Mouse (Mus musculus): Measurements from ENCODE around the gene Gab3. TPM values are rescaled to one million over a fixed set of nuclear protein-coding genes. Genes with fewer than 3 reads are reported as not detected.

Gab3 gene
- 0.56 and 0.77 TPM in 2 replicates for polyA plus RNA-seq (2016; fragmentation: Nextera tagmentation; extraction: Ambion mirVana)

- Histone ChIP-seq H3K4me1 (no peaks in the 10 kb centered on the region; the same call in 1 of the 2 replicates), H3K36me3 (replicated peaks) (no peaks in the 10 kb centered on the region), H3K27ac (peak within 1 kb of the TSS; percentile 53), H3K9me3 (no peaks in the 10 kb centered on the region), H3K4me3 (peak within 1 kb of the TSS; percentile 57), H3K27me3 (ENCODE audit: poor library complexity, severe bottlenecking) (no peaks in the 10 kb centered on the region)
- peak; percentile 30 for DNase-seq (ENCODE audit: extremely low spot score, low spot score)
- WGBS, result 16% methylated on average over 8 of the region's 17 CpGs
Measured at GRCm38 (mm10) chrX:75084774-75085508, at the start of gene Gab3. Gene Gab3, minus strand, starts transcription at chrX:75085458.

- WGBS, result 26% methylated on average over 36 of the region's 36 CpGs
- Histone ChIP-seq H3K27me3 (ENCODE audit: poor library complexity, severe bottlenecking) (no peaks in the 10 kb centered on the region), H3K4me3 (peak within 1 kb of the TSS; percentile 58), H3K9me3 (no peaks in the 10 kb centered on the region), H3K27ac (peak within 1 kb of the TSS; percentile 80), H3K36me3 (replicated peaks) (0 out of 2 replicates have a peak, but pooled peaks cover under 1% of the 10 kb centered on the region), H3K4me1 (peaks cover 5% of the 10 kb centered on the region; the same call in 1 of the 2 replicates)
- DNase-seq (ENCODE audit: extremely low spot score, low spot score), result peak; percentile 76
Measured at GRCm38 (mm10) chrX:75130467-75131160, 45.4 kb upstream of the Gab3 start, which contains the start of gene Mpp1. Gene Mpp1, minus strand, starts transcription at chrX:75131016.

GRCm38 (mm10) chrX:75129474-75129873, 44.2 kb upstream of the Gab3 start:
- Histone ChIP-seq H3K27ac (no peak overlapping the region), H3K27me3 (ENCODE audit: poor library complexity, severe bottlenecking) (no peaks in the 10 kb centered on the region), H3K36me3 (replicated peaks) (peaks cover 11% of the 10 kb centered on the region; the same call in 1 of the 2 replicates), H3K4me1 (peaks cover 5% of the 10 kb centered on the region; the same call in 1 of the 2 replicates), H3K9me3 (no peaks in the 10 kb centered on the region), H3K4me3 (no peak overlapping the region)
- WGBS, result 70% methylated on average over 2 of the region's 2 CpGs
- DNase-seq (ENCODE audit: extremely low spot score, low spot score), result no peak

- Histone ChIP-seq H3K9me3 (no peaks in the 10 kb centered on the region), H3K27me3 (ENCODE audit: poor library complexity, severe bottlenecking) (no peaks in the 10 kb centered on the region)
- DNase-seq (ENCODE audit: extremely low spot score, low spot score), result no peak
Measured at GRCm38 (mm10) chrX:75128333-75128980, 43.2 kb upstream of the Gab3 start.

GRCm38 (mm10) chrX:75126893-75127292, 41.6 kb upstream of the Gab3 start:
- DNase-seq (ENCODE audit: extremely low spot score, low spot score), result no peak
- Histone ChIP-seq H3K9me3 (no peaks in the 10 kb centered on the region), H3K4me1 (peaks cover 5% of the 10 kb centered on the region; the same call in 1 of the 2 replicates)

More at GRCm38 (mm10) chrX:75128333-75128980, 43.2 kb upstream of the Gab3 start:
- peaks cover 11% of the 10 kb centered on the region; the same call in 1 of the 2 replicates for H3K36me3 ChIP-seq (replicated peaks)
- H3K4me3 ChIP-seq, result no peak overlapping the region
- peaks cover 5% of the 10 kb centered on the region; the same call in 1 of the 2 replicates for H3K4me1 ChIP-seq
- H3K27ac ChIP-seq, result no peak overlapping the region

GRCm38 (mm10) chrX:75125606-75126005, 40.3 kb upstream of the Gab3 start:
- H3K4me1 ChIP-seq, result peaks cover 5% of the 10 kb centered on the region; the same call in 1 of the 2 replicates
- no peak for DNase-seq (ENCODE audit: extremely low spot score, low spot score)
- H3K36me3 ChIP-seq (replicated peaks), result peaks cover 11% of the 10 kb centered on the region; the same call in 1 of the 2 replicates
- WGBS, result 92% methylated on average over 3 of the region's 3 CpGs
- no peaks in the 10 kb centered on the region for H3K9me3 ChIP-seq
- no peak overlapping the region for H3K27ac ChIP-seq
- no peak overlapping the region for H3K4me3 ChIP-seq
- H3K27me3 ChIP-seq (ENCODE audit: poor library complexity, severe bottlenecking), result no peaks in the 10 kb centered on the region

More at GRCm38 (mm10) chrX:75126893-75127292, 41.6 kb upstream of the Gab3 start:
- H3K27ac ChIP-seq, result no peak overlapping the region
- H3K4me3 ChIP-seq, result no peak overlapping the region
- peaks cover 11% of the 10 kb centered on the region; the same call in 1 of the 2 replicates for H3K36me3 ChIP-seq (replicated peaks)
- H3K27me3 ChIP-seq (ENCODE audit: poor library complexity, severe bottlenecking), result no peaks in the 10 kb centered on the region

GRCm38 (mm10) chrX:75115550-75115949, 30.3 kb upstream of the Gab3 start:
- Histone ChIP-seq H3K27ac (no peak overlapping the region), H3K9me3 (no peaks in the 10 kb centered on the region), H3K4me1 (no peaks in the 10 kb centered on the region), H3K4me3 (no peak overlapping the region), H3K36me3 (replicated peaks) (peaks cover 5% of the 10 kb centered on the region), H3K27me3 (ENCODE audit: poor library complexity, severe bottlenecking) (no peaks in the 10 kb centered on the region)
- no peak for DNase-seq (ENCODE audit: extremely low spot score, low spot score)

GRCm38 (mm10) chrX:75102293-75102692, 17.0 kb upstream of the Gab3 start:
- Histone ChIP-seq H3K9me3 (no peaks in the 10 kb centered on the region), H3K4me1 (no peaks in the 10 kb centered on the region), H3K27me3 (ENCODE audit: poor library complexity, severe bottlenecking) (no peaks in the 10 kb centered on the region), H3K27ac (no peak overlapping the region), H3K4me3 (no peak overlapping the region), H3K36me3 (replicated peaks) (peaks cover 92% of the 10 kb centered on the region)
- WGBS, result 92% methylated on average over 6 of the region's 6 CpGs
- DNase-seq (ENCODE audit: extremely low spot score, low spot score), result no peak

- 90% methylated on average over 8 of the region's 8 CpGs for WGBS
- H3K36me3 ChIP-seq (replicated peaks), result peaks cover 58% of the 10 kb centered on the region
- H3K4me1 ChIP-seq, result no peaks in the 10 kb centered on the region
- DNase-seq (ENCODE audit: extremely low spot score, low spot score), result no peak
- H3K27me3 ChIP-seq (ENCODE audit: poor library complexity, severe bottlenecking), result no peaks in the 10 kb centered on the region
- no peak overlapping the region for H3K4me3 ChIP-seq
- no peak overlapping the region for H3K27ac ChIP-seq
- no peaks in the 10 kb centered on the region for H3K9me3 ChIP-seq
Measured at GRCm38 (mm10) chrX:75098799-75099198, 13.5 kb upstream of the Gab3 start.

- Histone ChIP-seq H3K27ac (peak overlapping the region; percentile 89), H3K4me1 (no peaks in the 10 kb centered on the region), H3K36me3 (replicated peaks) (peaks cover 33% of the 10 kb centered on the region), H3K4me3 (peak overlapping the region; percentile 63), H3K27me3 (ENCODE audit: poor library complexity, severe bottlenecking) (no peaks in the 10 kb centered on the region), H3K9me3 (no peaks in the 10 kb centered on the region)
- no peak for DNase-seq (ENCODE audit: extremely low spot score, low spot score)
- WGBS, result 17% methylated on average over 23 of the region's 23 CpGs
Measured at GRCm38 (mm10) chrX:75096163-75096770, 11.0 kb upstream of the Gab3 start.

- Histone ChIP-seq H3K4me3 (peak within 1 kb of the TSS; percentile 63), H3K27ac (peak within 1 kb of the TSS; percentile 89), H3K4me1 (no peaks in the 10 kb centered on the region), H3K27me3 (ENCODE audit: poor library complexity, severe bottlenecking) (no peaks in the 10 kb centered on the region), H3K36me3 (replicated peaks) (peaks cover 26% of the 10 kb centered on the region), H3K9me3 (no peaks in the 10 kb centered on the region)
- DNase-seq (ENCODE audit: extremely low spot score, low spot score), result peak; percentile 85
- WGBS, result 23% methylated on average over 29 of the region's 29 CpGs
Measured at GRCm38 (mm10) chrX:75095369-75096162, 10.3 kb upstream of the Gab3 start, which contains the start of gene Dkc1. Gene Dkc1, plus strand, starts transcription at chrX:75095854.

Data from forebrain, embryonic 10.5 days (tissue).